Mouse (Mus musculus): ENCODE data around the gene Adgrv1.
"Not testable (repeated sequence)": the region's sequence is repeated elsewhere in the genome, so short reads cannot be mapped to it uniquely, and the experiment has no call there.

Adgrv1 gene

GRCm38 (mm10) chr13:81627861-81628260 is 5.1 kb downstream of the Adgrv1 start:
- DNase-seq (ENCODE audit: low read depth, low spot score), result not testable (repeated sequence)

GRCm38 (mm10) chr13:81610349-81610748 is 22.6 kb downstream of the Adgrv1 start:
- no peak for DNase-seq (ENCODE audit: low read depth, low spot score)

DNA sequence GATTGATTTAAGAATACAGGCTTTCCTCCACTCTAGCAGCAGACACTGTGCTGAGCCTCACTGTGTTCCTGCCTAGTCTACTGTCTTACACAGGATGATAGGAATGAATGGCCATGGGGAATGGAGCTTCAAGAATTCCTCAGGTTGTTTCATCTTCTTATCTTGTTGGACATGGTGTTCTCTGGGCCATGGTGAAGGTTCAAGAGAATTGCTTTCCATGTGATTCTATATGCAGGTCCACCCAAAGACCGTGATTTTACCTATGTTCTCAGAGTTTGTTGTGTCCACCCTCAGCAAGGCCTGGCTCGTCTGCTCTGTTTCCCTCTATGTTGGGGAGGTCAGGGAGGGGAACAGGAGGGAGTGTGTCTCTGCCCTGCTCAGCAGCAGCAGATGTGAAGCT is 26.0 kb downstream of the Adgrv1 start:
- DNase-seq (ENCODE audit: low read depth, low spot score), result no peak

DNA sequence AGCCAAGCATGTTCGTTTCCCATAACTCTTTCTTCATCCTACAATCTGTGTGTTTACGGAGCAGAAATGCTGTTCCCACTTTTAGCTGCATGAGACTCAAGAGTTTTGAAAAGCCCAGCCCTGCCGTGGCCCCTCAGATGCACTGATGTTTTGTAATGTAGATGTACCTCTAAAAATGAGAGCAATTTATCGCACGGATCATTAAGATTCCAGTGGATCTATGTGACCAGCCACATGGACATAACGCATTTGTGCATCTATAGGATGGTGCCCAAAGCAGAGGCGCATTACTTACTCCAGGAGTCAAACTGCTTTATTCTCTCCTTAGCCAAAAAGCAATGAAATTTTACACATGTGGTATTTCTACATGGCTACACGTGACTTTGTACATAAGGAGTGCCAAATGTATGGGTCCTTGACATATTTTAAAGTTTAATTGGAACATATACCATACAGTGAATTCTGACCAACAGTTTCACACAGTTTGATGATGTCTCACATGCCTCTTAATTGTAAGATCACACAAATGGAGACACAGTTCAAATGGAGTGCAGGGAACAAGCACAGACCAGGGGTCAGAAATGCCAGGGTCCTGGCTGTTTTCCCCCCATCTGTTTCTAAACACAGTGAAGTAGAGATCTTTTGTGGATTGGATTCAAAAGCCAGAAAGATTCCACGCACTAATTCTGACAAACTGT is 35.9 kb downstream of the Adgrv1 start:
- DNase-seq (ENCODE audit: low read depth, low spot score), result no peak

- DNase-seq (ENCODE audit: low read depth, low spot score), result no peak
Observed at GRCm38 (mm10) chr13:81578692-81579091, 54.3 kb downstream of the Adgrv1 start.

DNA sequence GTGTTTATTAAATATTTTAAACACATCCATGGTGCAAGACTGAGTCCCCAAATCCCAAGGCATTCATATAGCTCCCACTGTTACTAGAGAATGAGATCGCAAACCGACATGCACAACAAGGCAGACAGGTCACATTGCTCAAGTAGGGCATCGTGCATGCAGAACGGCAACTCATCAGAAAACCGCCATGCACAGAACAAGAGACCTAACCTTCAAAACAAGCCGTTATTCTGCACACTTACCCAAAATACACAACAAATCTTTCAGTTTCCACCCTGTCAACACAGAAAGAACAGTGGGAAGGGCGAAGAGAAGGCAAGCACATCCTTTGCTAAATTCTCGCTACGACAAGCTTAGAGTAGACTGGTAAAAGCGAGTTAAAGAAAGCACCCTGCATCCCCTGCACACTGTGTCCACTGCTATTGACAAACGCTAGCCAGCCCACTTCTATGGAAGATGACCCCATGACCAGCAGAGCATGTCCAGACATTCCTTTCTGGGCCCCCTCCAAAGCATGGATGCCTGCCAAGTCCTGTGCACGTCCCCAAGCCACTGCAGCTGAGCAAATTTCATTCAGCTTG is 62.6 kb downstream of the Adgrv1 start:
- no peak for DNase-seq (ENCODE audit: low read depth, low spot score)

GRCm38 (mm10) chr13:81550024-81550423 is 82.9 kb downstream of the Adgrv1 start:
- no peak for DNase-seq (ENCODE audit: low read depth, low spot score)

DNA sequence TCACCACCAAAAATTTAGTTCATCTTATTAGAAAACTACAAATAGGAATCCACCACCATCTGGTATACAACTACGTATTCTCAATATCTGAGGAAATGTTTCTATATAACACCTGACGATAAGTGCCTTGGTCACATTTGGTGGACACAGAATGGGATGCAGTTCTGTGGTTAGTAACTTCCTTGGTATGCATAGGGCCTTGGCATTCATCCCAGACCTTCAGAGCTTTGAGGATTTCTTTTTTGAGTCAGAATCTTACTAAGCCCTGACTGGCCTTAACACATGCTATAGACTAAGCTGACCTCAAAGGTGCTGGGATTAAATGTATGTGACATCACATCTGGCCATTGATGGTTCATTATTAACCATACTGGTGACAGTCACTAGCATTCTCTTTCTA is 98.0 kb downstream of the Adgrv1 start:
- DNase-seq (ENCODE audit: low read depth, low spot score), result no peak

DNA sequence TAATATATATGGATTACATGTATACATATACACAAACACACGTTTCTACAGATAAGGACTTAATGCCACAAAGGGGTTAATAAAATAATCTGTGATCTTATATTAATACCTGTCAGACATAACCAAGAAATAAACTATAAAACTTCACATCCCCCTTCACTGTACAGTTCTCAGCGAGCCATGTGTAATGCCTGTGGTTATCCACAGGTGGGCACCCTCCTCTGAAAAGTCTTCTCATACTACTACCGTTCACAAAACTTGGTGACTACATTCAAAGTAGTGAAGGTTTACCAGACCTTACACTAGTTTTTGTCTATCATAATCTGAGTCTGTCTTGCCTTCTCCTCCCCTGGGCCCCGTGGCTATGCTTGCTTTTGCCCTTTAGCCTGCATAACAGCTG is 106.3 kb downstream of the Adgrv1 start:
- no peak for DNase-seq (ENCODE audit: low read depth, low spot score)

DNA sequence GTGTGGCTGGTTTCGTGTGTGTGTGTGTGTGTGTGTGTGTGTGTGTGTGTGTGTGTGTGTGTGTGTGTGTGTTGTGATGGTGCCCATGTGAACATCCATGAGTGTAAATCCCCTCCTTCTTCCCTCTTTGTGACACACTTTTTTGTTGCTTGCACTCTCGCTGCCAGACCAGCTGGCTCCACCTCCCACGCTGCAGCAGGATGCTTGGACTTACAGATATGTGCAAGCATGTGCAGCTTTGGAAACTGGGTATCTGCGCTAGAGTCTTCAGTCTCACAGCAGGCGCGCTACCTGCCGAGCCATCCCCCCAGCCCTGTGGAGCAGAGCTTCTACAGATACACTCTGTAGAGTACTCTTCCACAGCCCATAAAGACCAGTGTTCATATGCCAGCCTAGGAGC is 122.8 kb downstream of the Adgrv1 start:
- no peak for DNase-seq (ENCODE audit: low read depth, low spot score)

DNA sequence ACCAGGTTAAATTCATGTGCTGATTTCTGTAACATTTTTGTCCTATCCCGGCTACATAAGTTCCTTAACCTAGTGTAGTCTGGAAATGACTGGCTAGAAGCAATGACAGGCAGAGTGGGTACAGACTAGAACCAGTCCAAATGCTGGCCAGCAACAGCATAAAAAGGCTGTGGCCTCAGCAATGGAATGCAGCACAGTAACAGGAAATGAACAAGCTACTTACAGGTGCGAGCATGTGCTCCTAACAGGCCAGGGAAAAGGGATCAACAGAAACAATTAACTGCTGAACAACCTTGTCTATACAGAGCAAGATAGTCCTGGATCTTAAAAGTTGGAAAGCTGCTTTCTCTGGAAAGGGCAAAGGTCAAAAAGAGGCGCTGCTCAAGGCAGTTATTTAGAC is 135.9 kb downstream of the Adgrv1 start:
- no peak for DNase-seq (ENCODE audit: low read depth, low spot score)

DNA sequence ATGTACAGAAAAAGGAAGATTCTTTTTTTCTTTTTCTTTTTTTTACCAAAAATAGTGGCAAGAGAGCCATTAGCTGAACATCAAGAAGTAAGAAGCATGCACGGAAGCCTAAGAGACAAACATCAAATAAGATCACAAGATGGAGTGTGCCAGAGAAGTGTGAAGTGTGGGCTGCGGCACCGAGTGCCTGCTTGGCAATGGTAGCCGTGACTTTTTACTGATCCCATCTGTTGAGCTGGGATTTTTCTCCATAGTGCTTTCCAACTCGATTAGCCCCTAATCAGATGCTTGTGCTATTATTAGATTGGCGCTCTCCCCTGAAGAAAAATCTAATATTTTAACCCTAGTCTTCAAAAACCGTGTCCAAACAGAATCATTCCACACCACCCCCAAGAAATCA is 141.0 kb downstream of the Adgrv1 start:
- no peak for DNase-seq (ENCODE audit: low read depth, low spot score)

DNA sequence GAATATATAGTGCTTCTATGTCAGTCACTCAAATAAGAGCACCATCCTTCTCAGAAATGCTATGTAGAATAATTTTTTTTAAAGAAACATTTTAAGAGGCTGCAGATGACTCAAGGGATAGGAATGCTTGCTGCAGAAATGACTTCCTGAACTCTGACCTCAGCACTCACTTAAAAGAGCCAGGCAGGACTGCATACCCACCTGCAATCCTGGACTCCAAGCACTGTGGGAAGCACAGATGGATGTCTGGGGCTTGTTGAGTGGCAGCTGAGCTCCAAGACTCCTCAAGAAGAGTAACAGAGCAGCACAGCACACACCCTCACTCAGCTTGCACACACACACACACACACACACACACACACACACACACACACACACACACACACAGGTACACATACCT is 146.0 kb downstream of the Adgrv1 start:
- no peak for DNase-seq (ENCODE audit: low read depth, low spot score)

DNA sequence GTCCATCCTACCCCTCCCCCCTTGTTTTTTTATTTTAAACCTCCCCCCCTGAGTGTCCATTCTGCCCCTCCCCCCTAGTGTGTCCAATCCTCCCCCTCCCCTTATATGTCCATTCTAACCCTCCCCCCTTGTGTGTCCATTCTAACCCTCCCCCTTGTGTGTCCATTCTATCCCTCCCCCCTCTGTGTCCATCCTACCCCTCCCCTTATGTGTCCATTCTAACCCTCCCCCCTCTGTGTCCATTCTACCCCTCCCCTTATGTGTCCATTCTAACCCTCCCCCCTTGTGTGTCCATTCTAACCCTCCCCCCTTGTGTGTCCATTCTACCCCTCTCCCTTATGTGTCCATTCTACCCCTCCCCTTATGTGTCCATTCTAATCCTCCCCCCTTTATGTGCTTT is 159.2 kb downstream of the Adgrv1 start:
- no peak for DNase-seq (ENCODE audit: low read depth, low spot score)

DNA sequence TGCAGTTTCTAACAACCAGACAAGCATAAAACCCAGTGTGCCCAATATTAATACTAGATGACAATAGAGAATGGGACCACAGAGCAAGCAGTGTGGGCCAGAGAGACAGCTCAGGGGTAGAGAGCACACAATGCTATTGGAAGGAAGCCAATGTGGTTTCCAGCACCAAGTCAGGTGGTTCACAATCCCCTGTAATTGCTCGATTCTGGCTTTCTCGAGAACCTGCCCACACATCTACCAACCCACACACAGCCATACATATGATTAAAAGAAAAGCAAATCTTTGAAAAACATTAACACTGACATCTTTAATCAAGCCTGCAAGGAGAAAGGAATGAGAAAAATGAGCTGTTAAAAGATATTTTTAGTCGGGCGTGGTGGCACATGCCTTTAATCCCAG is 166.3 kb downstream of the Adgrv1 start:
- no peak for DNase-seq (ENCODE audit: low read depth, low spot score)

- DNase-seq (ENCODE audit: low read depth, low spot score), result no peak
Observed at GRCm38 (mm10) chr13:81465794-81466193, 167.2 kb downstream of the Adgrv1 start.

- no peak for DNase-seq (ENCODE audit: low read depth, low spot score)
Observed at GRCm38 (mm10) chr13:81449630-81450029, 183.3 kb downstream of the Adgrv1 start.

DNA sequence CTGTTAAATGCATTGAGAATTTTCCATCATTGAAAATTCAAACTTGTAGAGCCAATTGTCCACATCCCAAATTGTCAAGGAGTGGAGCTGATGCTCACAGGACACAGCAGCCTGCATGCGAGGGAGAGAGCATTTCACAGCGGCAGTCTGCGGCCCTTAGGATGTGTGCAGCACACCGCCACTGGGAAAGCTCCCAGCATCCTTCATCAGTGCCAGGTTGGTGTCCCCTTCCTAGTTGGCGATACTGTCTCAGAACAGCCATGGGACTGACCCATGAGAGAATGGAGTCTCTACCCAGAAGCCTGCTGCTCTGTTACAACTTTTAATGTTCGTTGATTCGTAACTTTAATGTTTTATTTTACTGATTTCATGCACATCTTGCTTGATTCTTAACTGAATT is 183.8 kb downstream of the Adgrv1 start:
- no peak for DNase-seq (ENCODE audit: low read depth, low spot score)

- no peak for DNase-seq (ENCODE audit: low read depth, low spot score)
Observed at GRCm38 (mm10) chr13:81441412-81441811, 191.5 kb downstream of the Adgrv1 start.

DNA sequence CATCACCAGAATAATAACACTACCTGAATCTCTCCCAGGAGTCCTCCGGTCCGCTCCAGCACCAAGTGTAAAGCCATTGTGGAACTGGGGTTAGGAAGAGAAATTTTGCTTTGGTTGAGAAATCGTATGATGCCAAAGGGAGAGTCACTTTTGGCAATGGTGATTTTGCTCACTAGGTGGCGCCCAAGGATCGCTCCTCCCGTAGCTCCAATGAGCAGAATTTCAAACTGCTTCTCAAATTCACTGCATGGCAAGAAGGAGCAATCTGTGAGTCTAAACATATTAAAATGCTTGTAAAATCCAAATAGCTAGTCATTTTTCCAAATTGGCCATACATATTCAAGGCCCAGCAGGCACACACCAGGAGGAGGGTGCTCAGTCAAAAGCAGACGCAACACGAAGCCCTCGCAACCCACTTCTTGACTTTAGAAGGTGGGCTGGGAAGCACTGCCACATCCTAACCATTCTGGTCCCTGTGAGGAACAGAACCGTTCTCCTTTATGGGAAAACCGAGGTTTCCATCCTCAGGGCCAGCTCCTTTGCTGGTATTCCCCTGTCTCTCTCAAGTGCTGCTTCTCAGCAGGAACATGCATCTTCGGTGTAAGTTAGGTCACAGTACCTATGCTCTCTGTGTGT is 193.4 kb downstream of the Adgrv1 start:
- peak; percentile 4 for DNase-seq (ENCODE audit: low read depth, low spot score)

DNA sequence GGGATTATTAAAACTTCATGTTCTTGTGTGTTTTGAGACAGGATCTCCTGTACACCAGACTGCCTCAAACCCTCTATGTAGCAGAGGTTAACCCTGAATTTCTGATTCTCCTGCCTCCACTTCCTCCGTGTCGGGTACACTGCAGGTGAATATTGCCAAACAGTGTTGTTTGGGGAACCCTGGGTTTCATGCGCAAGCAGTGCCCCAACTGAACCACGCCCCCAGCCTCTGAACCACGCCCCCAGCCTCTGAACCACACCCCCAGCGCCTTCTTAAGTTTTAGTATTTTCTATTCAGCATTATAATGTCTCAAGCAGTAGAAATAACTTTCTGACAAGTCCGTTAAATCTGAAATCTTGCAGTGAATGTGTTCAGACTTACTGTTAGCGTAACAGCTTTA is 195.9 kb downstream of the Adgrv1 start:
- DNase-seq (ENCODE audit: low read depth, low spot score), result no peak

GRCm38 (mm10) chr13:81426896-81427755 is 205.8 kb downstream of the Adgrv1 start:
- DNase-seq (ENCODE audit: low read depth, low spot score), result peak; percentile 11

Measured in c-Kit-negative CD71-positive TER-119-positive erythroid progenitor cells, embryonic 14.5 days (primary cell).